In genomic region chr19:3790077-3790476, GRCm38 (mm10) we compare ENCODE assay signal across 17 mouse cellular contexts. TPM values are rescaled to one million over a fixed set of nuclear protein-coding genes. Genes with fewer than 3 reads are reported as not detected.
DNase-seq lines count a peak whose midpoint lies in the region; ATAC-seq and TF ChIP-seq lines count a peak whose summit lies in the region.
"Had no signal": no experiment of that assay in that cellular context is flagged by ENCODE, and none has a peak within 500 bp of the region (broad histone marks: within the 10 kb centered on the region; RNA-seq: fewer than 3 reads in every experiment).

No protein-coding gene starts in this region.

- no peaks in the 10 kb centered on the region for H3K9me3 ChIP-seq in embryonic facial prominence, embryonic 11.5 days (replicated peaks; ENCODE audit: control insufficient read depth, low read length)
- no peaks in the 10 kb centered on the region for H3K9me3 ChIP-seq in embryonic facial prominence, embryonic 10.5 days
- H3K9me3 ChIP-seq: midbrain, embryonic 13.5 days had no signal

- no peak overlapping the region for H3K4me2 ChIP-seq in embryonic facial prominence, embryonic 11.5 days (ENCODE audit: low read depth, low read length)
- H3K4me2 ChIP-seq: liver, embryonic 11.5 days; midbrain, embryonic 13.5 days had no signal

- H3K36me3 ChIP-seq in embryonic facial prominence, embryonic 11.5 days (replicated peaks; ENCODE audit: control insufficient read depth, insufficient read depth, low read depth, low read length): no peaks in the 10 kb centered on the region
- H3K36me3 ChIP-seq in embryonic facial prominence, embryonic 10.5 days (replicated peaks): peaks cover 94% of the 10 kb centered on the region

- CTCF ChIA-PET in Patski (lab: Charles Lee): interaction anchor here (0.7 to 1.2 kb wide), 3 partner anchors 14 to 65 kb away, joined by 3 read pairs; no protein-coding TSS in a partner anchor

- peak; percentile 9 for DNase-seq in embryonic facial prominence, embryonic 11.5 days (ENCODE audit: low spot score)
- no peak for DNase-seq in embryonic facial prominence, embryonic 10.5 days (ENCODE audit: low spot score)
- DNase-seq in left cerebral cortex, adult 2 months (ENCODE audit: extremely low spot score in 1 of 2, low spot score in 2 of 2): no peak
- DNase-seq in left cerebral cortex, postnatal 4 days: no peak
- DNase-seq in 3T3-L1 (ENCODE audit: low read depth, low spot score): peak; percentile 61
- DNase-seq in Patski (ENCODE audit: low read depth, low spot score): no peak
- DNase-seq in thymus, adult 18-20 months: no peak
- DNase-seq in layer of hippocampus, adult 18-20 months (ENCODE audit: low spot score in 2 of 2): no peak
- DNase-seq: cerebellum, adult 11 months; heart, postnatal 14 days; kidney, adult 9 months; lung, postnatal 4 days; right cerebral cortex, postnatal 4 days had no signal

- in situ Hi-C loops in Patski (cut with MboI; ENCODE audit: low pct_unique_long_range_greater_than_20kb): no loop called here

- H3K4me3 ChIP-seq in embryonic facial prominence, embryonic 11.5 days (ENCODE audit: low read depth, low read length): no peak overlapping the region
- H3K4me3 ChIP-seq in embryonic facial prominence, embryonic 10.5 days: no peak overlapping the region
- H3K4me3 ChIP-seq in left cerebral cortex, adult 2 months: no peak overlapping the region
- H3K4me3 ChIP-seq: midbrain, embryonic 13.5 days had no signal

- POLR2A ChIA-PET in Patski (lab: Charles Lee): no interaction called here

- no peak for ATAC-seq in embryonic facial prominence, embryonic 11.5 days (replicated peaks; ENCODE audit: insufficient number of reproducible peaks, low FRiP score, low TSS enrichment, low read depth)
- ATAC-seq in Patski: no peak
- ATAC-seq: forebrain, embryonic 14.5 days; hindbrain, embryonic 16.5 days; midbrain, embryonic 13.5 days had no signal

- no peaks in the 10 kb centered on the region for H3K4me1 ChIP-seq in embryonic facial prominence, embryonic 11.5 days (ENCODE audit: control insufficient read depth, insufficient read depth, low read length)
- no peaks in the 10 kb centered on the region for H3K4me1 ChIP-seq in embryonic facial prominence, embryonic 10.5 days
- H3K4me1 ChIP-seq: midbrain, embryonic 13.5 days had no signal

- WGBS in embryonic facial prominence, embryonic 11.5 days: 91% methylated on average over 1 of the region's 1 CpGs
- WGBS in embryonic facial prominence, embryonic 10.5 days: 96% methylated on average over 1 of the region's 1 CpGs

- H3K27me3 ChIP-seq in embryonic facial prominence, embryonic 11.5 days (ENCODE audit: control insufficient read depth, insufficient read depth, low read length): no peaks in the 10 kb centered on the region
- H3K27me3 ChIP-seq in embryonic facial prominence, embryonic 10.5 days (replicated peaks; ENCODE audit: low read depth, poor library complexity, severe bottlenecking): no peaks in the 10 kb centered on the region
- H3K27me3 ChIP-seq in Patski: no peaks in the 10 kb centered on the region
- H3K27me3 ChIP-seq: midbrain, embryonic 13.5 days had no signal

- H3K9ac ChIP-seq in embryonic facial prominence, embryonic 11.5 days (replicated peaks; ENCODE audit: low read length): no peak overlapping the region
- H3K9ac ChIP-seq: midbrain, embryonic 13.5 days had no signal

- TF ChIP-seq CTCF in left cerebral cortex, adult 2 months (IDR thresholded peaks at IDR 0.05): peak; percentile 39
- TF ChIP-seq CTCF in Patski (IDR thresholded peaks at IDR 0.05): peak; percentile 44

- intact Hi-C loops in left cerebral cortex, adult 2 months (cut with DNase I): loop anchor here (10.0 kb wide), 1 partner anchor 195 kb away; the partner anchor contains the start of gene Acy3
- intact Hi-C loops in left cerebral cortex, postnatal 4 days (cut with DNase I): no loop called here

- no peak overlapping the region for H3K27ac ChIP-seq in embryonic facial prominence, embryonic 11.5 days (replicated peaks; ENCODE audit: low read depth, low read length)
- no peak overlapping the region for H3K27ac ChIP-seq in embryonic facial prominence, embryonic 10.5 days (replicated peaks)
- no peak overlapping the region for H3K27ac ChIP-seq in left cerebral cortex, adult 2 months
- H3K27ac ChIP-seq: midbrain, embryonic 13.5 days had no signal

RNA-seq across cellular contexts. Expression of gene Kmt5b, which starts 22.9 kb away (rescaled TPM):
- polyA plus RNA-seq in embryonic facial prominence, embryonic 11.5 days (2014; fragmentation: Nextera tagmentation; extraction: Ambion mirVana): 28.4 and 30.8 TPM in 2 replicates
- 29.4 and 31.2 TPM in 2 replicates for polyA plus RNA-seq in embryonic facial prominence, embryonic 10.5 days (2016; fragmentation: Nextera tagmentation; extraction: Ambion mirVana)
- 10 to 100 TPM; 52.4 to 52.6 TPM for total RNA-seq in left cerebral cortex, adult 2 months (2021)
- 10 to 100 TPM; 89.1 to 90.7 TPM for total RNA-seq in left cerebral cortex, postnatal 4 days (2021)
- 35.0 TPM for polyA plus RNA-seq in Patski (2021)
- 10 to 100 TPM; 50.1 to 51.6 TPM for total RNA-seq in layer of hippocampus, adult 18-20 months (2021)

Comparison
In these comparisons a context has a peak if more than half of its experiments do, and no peak if none do; other contexts are left out.
1. DNase-seq: peak in embryonic facial prominence, embryonic 11.5 days (single experiment) and 3T3-L1 (single experiment); none in embryonic facial prominence, embryonic 10.5 days (single experiment), left cerebral cortex, adult 2 months (0 of 2), left cerebral cortex, postnatal 4 days (single experiment), Patski (single experiment), thymus, adult 18-20 months (0 of 2) and layer of hippocampus, adult 18-20 months (0 of 2).